Mouse (Mus musculus) regulatory T cell (primary cell): Measurements from ENCODE around the gene Babam1.
"Not testable (repeated sequence)": the region's sequence is repeated elsewhere in the genome, so short reads cannot be mapped to it uniquely, and the experiment has no call there.

Experiments
- in situ Hi-C: fragments of 300-600 bp; cut with MboI, MseI; formaldehyde crosslinking; loops from one replicate; pipeline ENCODE4 v1.15.1; 2025; ENCODE audit warnings: high pct_unique_total_duplicates

The Babam1 gene

GRCm38 (mm10) chr8:71405401-71406098 lies 8.9 kb downstream of the Babam1 start, which contains the start of gene Ankle1:
TSS of gene Ankle1 (plus strand) at chr8:71406010.
- in situ Hi-C loops, result loop anchor here (5.0 kb wide), 2 partner anchors 33 to 62 kb away; partner anchors contain the start of genes Dda1 and Ocel1

GRCm38 (mm10) chr8:71406099-71407015 lies 9.7 kb downstream of the Babam1 start:
- in situ Hi-C loops, result loop anchor here (5.0 kb wide), 2 partner anchors 34 to 61 kb away; partner anchors contain the start of genes Dda1 and Ocel1

GRCm38 (mm10) chr8:71407441-71407840 lies 10.8 kb downstream of the Babam1 start:
- in situ Hi-C loops, result loop anchor here (5.0 kb wide), 2 partner anchors 35 to 60 kb away; partner anchors contain the start of genes Dda1 and Ocel1

- in situ Hi-C loops, result loop anchor here (5.0 kb wide), 2 partner anchors 36 to 59 kb away; partner anchors contain the start of genes Dda1 and Ocel1
Measured at GRCm38 (mm10) chr8:71408231-71408630, 11.6 kb downstream of the Babam1 start.

GRCm38 (mm10) chr8:71411535-71412273 lies 15.0 kb downstream of the Babam1 start:
- in situ Hi-C loops, result loop anchor here (5.0 kb wide), 1 partner anchor 1116 kb away; no protein-coding TSS in a partner anchor

- in situ Hi-C loops, result no loop called here
Measured at GRCm38 (mm10) chr8:71422121-71422520, 25.5 kb downstream of the Babam1 start.

GRCm38 (mm10) chr8:71432935-71433334 lies 36.3 kb downstream of the Babam1 start:
- in situ Hi-C loops, result not testable (repeated sequence)

- in situ Hi-C loops, result no loop called here
Measured at GRCm38 (mm10) chr8:71437041-71437440, 40.4 kb downstream of the Babam1 start.

GRCm38 (mm10) chr8:71441404-71441803 lies 44.7 kb downstream of the Babam1 start:
- in situ Hi-C loops, result no loop called here

GRCm38 (mm10) chr8:71445096-71445495 lies 48.4 kb downstream of the Babam1 start:
- in situ Hi-C loops, result loop anchor here (5.0 kb wide), 1 partner anchor 77 kb away; no protein-coding TSS in a partner anchor

GRCm38 (mm10) chr8:71451337-71451736 lies 54.7 kb downstream of the Babam1 start:
- in situ Hi-C loops, result no loop called here

GRCm38 (mm10) chr8:71451777-71452176 lies 55.1 kb downstream of the Babam1 start:
- in situ Hi-C loops, result no loop called here

- in situ Hi-C loops, result no loop called here
Measured at GRCm38 (mm10) chr8:71452669-71453068, 56.0 kb downstream of the Babam1 start.
